Mouse (Mus musculus) CD4-positive, CD25-positive, alpha-beta regulatory T cell, adult 2 months (primary cell): Measurements from ENCODE around the gene Rhbdl2.

Source experiments
- DNase-seq: peaks from one replicate; pipeline ENCODE4 v3.0.0-alpha.2; 2012; ENCODE audit warnings: low read depth, low spot score

Rhbdl2 gene

DNA sequence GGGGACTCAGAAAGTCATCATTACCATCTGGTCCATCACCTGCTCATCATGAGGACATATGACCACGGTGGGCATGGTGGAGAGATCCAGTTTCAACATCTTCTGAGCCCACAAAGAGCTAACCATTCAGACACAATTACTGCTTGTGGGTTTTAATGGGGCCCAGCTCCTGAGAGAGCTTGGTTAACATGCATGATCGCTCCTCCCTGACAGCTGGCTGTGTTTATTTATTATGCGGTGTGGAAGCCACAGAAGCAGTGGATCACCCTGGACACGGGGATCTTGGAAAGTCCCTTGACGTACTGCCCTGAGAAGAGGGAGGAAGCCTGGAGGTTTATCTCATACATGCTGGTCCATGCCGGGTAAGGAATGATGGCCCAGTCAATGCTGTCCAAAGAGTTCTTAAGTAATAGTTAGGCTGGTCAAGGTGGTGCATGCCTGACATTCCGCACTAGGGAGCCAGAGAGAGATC, 26.4 kb downstream of the Rhbdl2 start:
- DNase-seq = no peak

DNA sequence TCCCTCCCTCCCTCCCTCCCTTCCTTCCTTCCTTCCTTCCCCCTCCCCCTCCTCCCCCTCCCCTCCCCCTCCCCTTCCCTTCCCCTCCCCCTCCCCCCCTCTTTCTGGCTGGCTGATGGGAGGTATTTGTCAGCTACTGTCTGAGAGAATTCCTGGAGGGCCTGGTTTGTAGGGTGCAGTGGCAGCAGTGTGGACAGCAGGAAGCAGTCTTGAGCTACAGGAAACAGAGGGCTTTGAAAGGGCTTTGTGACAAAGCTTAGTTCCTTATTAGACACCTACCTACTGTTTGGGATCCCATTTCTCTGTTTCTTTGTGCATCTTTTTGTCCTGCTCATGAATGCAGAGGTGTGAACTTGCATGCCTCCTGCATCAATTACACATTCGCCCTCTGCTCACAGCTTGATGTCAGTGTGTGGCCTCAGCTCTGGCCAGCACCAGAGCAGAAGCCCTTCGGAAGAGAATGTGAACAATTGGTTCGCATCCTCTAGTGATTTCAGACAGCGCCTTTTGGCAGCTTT, 31.5 kb downstream of the Rhbdl2 start:
- DNase-seq = no peak

DNA sequence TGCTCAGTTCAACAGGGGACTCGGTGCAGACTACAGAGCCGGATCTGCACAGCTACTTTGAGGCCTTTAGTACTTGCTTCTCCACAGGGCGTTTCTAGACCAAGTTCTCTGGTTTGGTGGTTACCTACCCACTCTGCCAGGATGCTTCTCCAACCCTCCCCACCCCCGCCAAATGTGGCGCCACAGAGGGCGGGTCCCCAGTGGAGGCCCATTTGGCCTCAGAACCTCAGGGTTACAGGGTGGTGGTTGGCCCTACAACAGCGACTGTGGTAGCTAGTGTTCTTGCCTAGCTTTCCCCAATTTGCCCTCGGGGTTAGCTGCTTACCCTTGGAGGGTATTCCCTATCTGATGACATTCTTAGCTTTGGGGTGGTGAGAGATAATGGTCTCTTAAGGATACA, 54.5 kb downstream of the Rhbdl2 start:
- no peak for DNase-seq

DNA sequence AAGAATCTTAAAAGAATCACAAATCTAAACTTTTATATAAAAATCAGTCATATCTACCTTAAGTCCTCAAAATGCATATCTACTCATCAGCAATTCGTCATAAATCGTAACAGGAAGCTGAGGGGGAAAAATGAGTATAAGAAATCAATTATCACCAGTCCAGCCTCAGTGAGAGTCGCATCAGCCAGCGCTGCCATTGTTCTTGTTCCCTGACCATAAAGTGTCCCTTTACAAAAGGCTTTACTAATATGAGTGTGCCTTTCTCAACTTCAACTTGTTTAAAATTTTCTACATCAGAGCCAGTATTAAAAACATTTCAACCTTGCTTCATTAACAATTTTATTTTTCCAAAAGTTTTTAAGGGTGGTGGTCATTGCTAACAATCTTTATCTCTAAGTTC, 69.2 kb downstream of the Rhbdl2 start:
- DNase-seq = no peak

DNA sequence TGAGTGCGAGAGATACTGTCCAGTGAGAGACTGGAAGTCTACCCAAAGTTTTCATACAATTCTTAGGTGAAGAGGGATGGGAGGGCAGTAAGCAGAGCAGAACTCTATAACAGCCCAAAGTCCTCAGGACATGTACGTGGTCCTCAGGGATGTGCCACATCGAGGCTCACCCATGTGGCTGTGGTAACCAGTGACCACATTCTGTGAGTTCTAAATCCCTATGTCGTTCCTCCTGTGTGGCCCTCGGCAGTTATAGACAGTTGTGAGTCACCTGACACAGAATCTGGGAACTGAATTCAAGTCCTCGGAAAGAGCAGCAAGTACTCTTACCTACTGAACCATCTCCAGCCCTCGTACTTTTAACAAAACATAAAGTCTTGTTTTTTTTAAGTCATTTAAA, 70.4 kb downstream of the Rhbdl2 start:
- DNase-seq = no peak

DNA sequence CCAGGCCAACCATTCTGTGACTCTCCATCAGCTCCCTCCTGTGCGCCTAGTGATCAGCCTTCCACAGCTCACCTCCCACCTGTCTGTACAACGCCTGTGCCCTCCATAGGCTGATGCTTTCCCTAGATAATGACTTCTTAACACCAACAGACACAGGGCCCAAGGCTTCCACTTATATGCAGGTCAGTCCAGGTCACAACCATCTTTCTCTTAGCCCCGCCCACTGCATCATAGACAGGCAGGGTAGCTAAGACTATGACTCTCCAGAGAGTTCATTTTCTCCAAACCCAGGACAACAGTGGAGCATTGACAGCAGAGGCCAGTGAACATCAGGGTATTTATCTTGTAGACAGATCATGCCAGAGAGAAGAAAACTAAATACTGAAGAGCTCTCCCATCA, 71.7 kb downstream of the Rhbdl2 start, which contains the start of gene 4933427I04Rik:
Gene 4933427I04Rik, plus strand, starts transcription at position 301 of the 400 bp plus-strand sequence.
- no peak for DNase-seq

DNA sequence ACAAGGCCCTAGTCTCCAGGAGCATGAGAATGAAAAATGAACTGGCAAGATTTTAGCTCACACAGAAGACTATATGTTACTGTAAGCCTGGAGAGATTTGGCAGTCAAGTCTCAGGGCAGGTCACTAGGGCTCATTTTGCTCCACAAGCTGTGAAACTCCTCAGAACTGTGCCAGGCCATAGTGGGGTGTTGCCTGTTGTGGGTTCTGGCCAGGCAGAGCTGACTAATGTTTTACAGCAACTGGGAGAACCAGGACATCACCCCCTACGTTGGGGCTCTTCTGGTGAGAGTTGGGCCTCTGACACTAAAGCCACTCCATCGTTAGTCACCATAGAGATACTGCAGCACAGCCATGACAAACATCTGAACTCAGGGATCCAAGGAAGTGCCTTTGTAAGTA, 72.1 kb downstream of the Rhbdl2 start:
- no peak for DNase-seq

DNA sequence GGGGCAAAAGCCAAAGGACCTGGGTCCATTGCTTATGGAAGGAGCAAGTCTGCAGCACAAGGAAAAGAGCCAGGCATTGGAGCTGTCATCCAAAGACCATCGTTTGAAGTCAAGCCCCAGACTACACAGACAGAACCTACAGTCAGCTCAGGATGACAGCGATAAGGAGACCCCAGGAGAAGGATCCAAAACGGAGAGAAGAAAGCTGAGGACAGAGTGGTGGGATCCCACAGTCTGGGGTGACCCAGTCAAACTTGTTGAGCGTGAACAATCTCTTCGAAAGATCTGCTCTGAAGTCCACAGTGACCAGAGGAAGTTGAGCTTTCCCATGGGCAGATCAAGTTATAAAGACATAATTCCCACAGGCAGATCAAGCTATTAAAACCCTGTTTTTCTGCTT, 72.9 kb downstream of the Rhbdl2 start:
- DNase-seq = no peak
